Mouse (Mus musculus): ENCODE measurements around the gene Qprt. TPM values are rescaled to one million over a fixed set of nuclear protein-coding genes. Genes with fewer than 3 reads are reported as not detected.

Qprt gene
- 8.9 and 13.0 TPM in 2 replicates for polyA plus RNA-seq (2014; fragmentation: Nextera tagmentation; extraction: Ambion mirVana)

DNA sequence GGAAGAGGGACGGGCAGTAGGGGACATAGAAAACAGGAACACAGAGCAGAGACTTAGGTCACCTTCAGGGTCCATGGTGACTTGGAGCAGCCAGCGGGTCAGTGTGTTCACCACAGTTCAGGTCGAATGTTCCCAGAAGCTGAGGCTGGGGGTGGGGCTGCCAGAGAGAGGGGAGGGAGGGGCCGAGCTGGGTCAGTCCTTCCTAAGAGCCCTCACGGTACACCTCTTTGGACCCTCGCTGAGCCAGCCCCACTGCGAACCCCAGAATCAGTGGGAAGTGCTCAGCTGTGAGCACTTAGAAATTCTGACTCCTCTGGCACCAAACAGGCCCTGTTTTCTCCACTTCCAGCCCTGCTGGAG is at the start of gene Qprt:
Gene Qprt (minus strand): TSS at position 316 of the 360 bp plus-strand sequence.
- peak within 1 kb of the TSS; percentile 15 for H3K4me3 ChIP-seq (ENCODE audit: low read length)
- no peaks in the 10 kb centered on the region for H3K36me3 ChIP-seq (ENCODE audit: control insufficient read depth, insufficient read depth, low read length)
- H3K27me3 ChIP-seq (ENCODE audit: control insufficient read depth, insufficient read depth, low read length), result peaks cover 9% of the 10 kb centered on the region
- peak within 1 kb of the TSS; percentile 5; the same call in 1 of the 2 replicates for H3K9ac ChIP-seq (ENCODE audit: low read depth, low read length)
- H3K27ac ChIP-seq (ENCODE audit: low read depth, low read length), result peak within 1 kb of the TSS; percentile 25; the same call in 1 of the 2 replicates
- H3K4me2 ChIP-seq (replicated peaks; ENCODE audit: low read depth, low read length), result peak within 1 kb of the TSS; percentile 29
- peaks cover 8% of the 10 kb centered on the region; the same call in 1 of the 2 replicates for H3K4me1 ChIP-seq (ENCODE audit: control insufficient read depth, insufficient read depth, low read length)
- peak; percentile 29; the same call in 1 of the 2 replicates for ATAC-seq (ENCODE audit: low FRiP score, low TSS enrichment)
- 13% methylated on average over 7 of the region's 7 CpGs for WGBS
- peaks cover 7% of the 10 kb centered on the region; the same call in 1 of the 2 replicates for H3K9me3 ChIP-seq (ENCODE audit: control insufficient read depth, low read length)

DNA sequence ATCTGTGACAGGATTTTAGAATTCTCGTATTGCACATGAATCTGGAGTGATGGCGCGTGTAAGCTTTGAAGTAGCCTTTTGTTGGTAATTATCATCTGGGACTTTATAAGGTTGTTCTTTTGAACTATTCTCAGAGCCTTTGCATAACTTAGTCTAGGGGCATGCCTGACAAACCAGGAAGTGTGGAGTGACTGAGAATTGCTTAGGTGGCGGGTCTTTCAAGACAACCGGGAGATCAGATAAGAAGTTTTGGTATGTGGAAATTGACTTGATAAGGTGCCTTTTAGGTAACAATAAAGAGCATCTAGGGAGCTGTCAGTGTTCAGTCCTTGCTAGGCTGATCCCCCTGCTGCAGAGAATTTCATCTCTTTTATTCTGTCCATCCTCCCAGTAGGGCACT is 44.5 kb upstream of the Qprt start:
- H3K4me1 ChIP-seq (ENCODE audit: control insufficient read depth, insufficient read depth, low read length), result no peaks in the 10 kb centered on the region
- H3K4me3 ChIP-seq (ENCODE audit: low read length), result no peak overlapping the region
- no peaks in the 10 kb centered on the region for H3K27me3 ChIP-seq (ENCODE audit: control insufficient read depth, insufficient read depth, low read length)
- H3K36me3 ChIP-seq (ENCODE audit: control insufficient read depth, insufficient read depth, low read length), result no peaks in the 10 kb centered on the region
- H3K9me3 ChIP-seq (ENCODE audit: control insufficient read depth, low read length), result no peaks in the 10 kb centered on the region
- ATAC-seq (ENCODE audit: low FRiP score, low TSS enrichment), result no peak
- WGBS, result 86% methylated on average over 5 of the region's 5 CpGs
- no peak overlapping the region for H3K9ac ChIP-seq (ENCODE audit: low read depth, low read length)
- no peak overlapping the region for H3K4me2 ChIP-seq (replicated peaks; ENCODE audit: low read depth, low read length)
- H3K27ac ChIP-seq (ENCODE audit: low read depth, low read length), result no peak overlapping the region

DNA sequence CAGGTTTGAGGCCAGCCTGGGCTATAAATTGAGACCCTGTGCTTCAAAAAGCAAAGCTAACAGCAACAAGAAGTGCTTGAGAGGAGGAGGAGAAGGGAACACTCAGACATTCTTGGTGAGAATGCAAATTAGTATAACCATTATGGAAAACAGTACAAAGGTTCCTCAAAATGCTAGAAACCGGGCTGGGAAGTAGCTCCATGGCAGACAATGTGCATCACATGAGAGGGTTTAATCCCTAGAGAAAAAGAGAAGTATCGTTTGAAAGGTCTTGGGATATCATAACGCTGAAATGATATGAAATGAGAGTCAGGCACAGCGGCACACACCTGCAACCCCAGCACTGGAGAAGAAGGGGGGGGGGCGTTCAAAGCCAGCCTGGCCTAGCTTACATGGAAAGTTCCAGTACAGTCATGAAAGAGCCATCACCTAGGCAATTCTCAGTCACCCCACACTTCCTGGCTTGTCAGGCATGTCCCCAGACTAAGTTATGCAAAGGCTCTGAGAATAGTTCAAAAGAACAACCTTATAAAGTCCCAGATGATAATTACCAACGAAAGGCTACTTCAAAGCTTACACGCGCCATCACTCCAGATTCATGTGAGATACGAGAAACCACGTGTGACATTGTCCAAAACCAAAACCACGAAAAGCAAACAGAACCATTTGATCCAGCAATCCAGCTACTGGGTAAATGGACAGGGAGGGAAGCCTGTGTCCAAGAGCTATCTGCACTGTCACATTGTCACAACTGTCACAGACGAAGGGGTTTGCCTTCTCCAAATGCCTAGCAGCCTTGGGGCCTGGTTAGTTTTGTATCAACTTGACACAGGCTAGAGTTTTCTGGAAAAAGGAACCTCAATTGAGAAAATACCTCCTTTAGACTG is 43.8 kb upstream of the Qprt start:
- H3K9me3 ChIP-seq (ENCODE audit: control insufficient read depth, low read length), result no peaks in the 10 kb centered on the region
- H3K4me1 ChIP-seq (ENCODE audit: control insufficient read depth, insufficient read depth, low read length), result no peaks in the 10 kb centered on the region
- no peak overlapping the region for H3K27ac ChIP-seq (ENCODE audit: low read depth, low read length)
- no peak for ATAC-seq (ENCODE audit: low FRiP score, low TSS enrichment)
- no peak overlapping the region for H3K4me2 ChIP-seq (replicated peaks; ENCODE audit: low read depth, low read length)
- H3K36me3 ChIP-seq (ENCODE audit: control insufficient read depth, insufficient read depth, low read length), result no peaks in the 10 kb centered on the region
- WGBS, result 79% methylated on average over 12 of the region's 12 CpGs
- no peak overlapping the region for H3K4me3 ChIP-seq (ENCODE audit: low read length)
- no peaks in the 10 kb centered on the region for H3K27me3 ChIP-seq (ENCODE audit: control insufficient read depth, insufficient read depth, low read length)
- no peak overlapping the region for H3K9ac ChIP-seq (ENCODE audit: low read depth, low read length)

DNA sequence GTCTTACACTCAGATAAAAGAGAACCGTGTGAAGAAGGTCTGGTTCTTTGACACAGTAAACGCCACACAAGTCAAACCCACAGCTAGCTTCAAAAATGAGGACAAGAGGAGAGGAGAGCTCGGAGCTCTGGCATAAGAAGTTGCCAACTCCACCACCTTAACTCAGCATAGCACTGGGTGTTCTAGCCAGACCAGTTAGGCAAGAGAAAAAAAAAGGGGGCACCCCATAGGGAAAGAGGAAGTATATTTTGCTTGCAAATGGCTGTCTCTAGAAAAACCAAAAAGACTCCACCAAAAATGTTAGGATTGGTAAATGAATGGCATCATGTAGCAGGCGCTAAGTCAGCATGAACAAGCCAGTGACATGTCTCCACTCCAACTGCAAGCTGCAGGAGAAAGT is 42.0 kb upstream of the Qprt start:
- 87% methylated on average over 4 of the region's 4 CpGs for WGBS
- no peaks in the 10 kb centered on the region for H3K4me1 ChIP-seq (ENCODE audit: control insufficient read depth, insufficient read depth, low read length)
- H3K4me3 ChIP-seq (ENCODE audit: low read length), result no peak overlapping the region
- H3K27ac ChIP-seq (ENCODE audit: low read depth, low read length), result no peak overlapping the region
- no peaks in the 10 kb centered on the region for H3K27me3 ChIP-seq (ENCODE audit: control insufficient read depth, insufficient read depth, low read length)
- no peak for ATAC-seq (ENCODE audit: low FRiP score, low TSS enrichment)
- H3K36me3 ChIP-seq (ENCODE audit: control insufficient read depth, insufficient read depth, low read length), result no peaks in the 10 kb centered on the region
- no peak overlapping the region for H3K4me2 ChIP-seq (replicated peaks; ENCODE audit: low read depth, low read length)
- H3K9ac ChIP-seq (ENCODE audit: low read depth, low read length), result no peak overlapping the region
- no peaks in the 10 kb centered on the region for H3K9me3 ChIP-seq (ENCODE audit: control insufficient read depth, low read length)

DNA sequence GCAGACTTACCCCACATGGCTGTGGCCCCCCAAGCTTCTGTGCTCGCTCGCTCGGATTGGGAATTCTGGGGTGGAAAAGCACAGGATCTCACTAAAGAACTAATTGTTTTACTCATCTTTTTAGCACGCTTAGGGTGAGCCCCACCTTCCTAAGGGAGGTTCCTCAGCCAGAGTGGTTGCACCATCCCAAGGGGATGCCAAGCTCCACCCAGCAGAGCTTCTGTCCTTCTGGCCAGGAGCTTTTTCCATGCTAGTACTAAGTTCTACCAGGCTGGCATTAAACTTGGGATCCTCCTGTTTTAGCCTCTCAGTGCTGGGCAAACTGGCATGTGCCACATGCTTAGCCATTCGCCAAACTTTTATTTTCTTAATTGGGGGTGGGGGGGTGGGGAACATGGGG is 40.5 kb upstream of the Qprt start:
- 87% methylated on average over 5 of the region's 5 CpGs for WGBS
- Histone ChIP-seq H3K4me2 (replicated peaks; ENCODE audit: low read depth, low read length) (no peak overlapping the region), H3K4me3 (ENCODE audit: low read length) (no peak overlapping the region), H3K27ac (ENCODE audit: low read depth, low read length) (no peak overlapping the region), H3K36me3 (ENCODE audit: control insufficient read depth, insufficient read depth, low read length) (no peaks in the 10 kb centered on the region), H3K9ac (ENCODE audit: low read depth, low read length) (no peak overlapping the region), H3K27me3 (ENCODE audit: control insufficient read depth, insufficient read depth, low read length) (no peaks in the 10 kb centered on the region), H3K9me3 (ENCODE audit: control insufficient read depth, low read length) (no peaks in the 10 kb centered on the region), H3K4me1 (ENCODE audit: control insufficient read depth, insufficient read depth, low read length) (no peaks in the 10 kb centered on the region)
- no peak for ATAC-seq (ENCODE audit: low FRiP score, low TSS enrichment)

DNA sequence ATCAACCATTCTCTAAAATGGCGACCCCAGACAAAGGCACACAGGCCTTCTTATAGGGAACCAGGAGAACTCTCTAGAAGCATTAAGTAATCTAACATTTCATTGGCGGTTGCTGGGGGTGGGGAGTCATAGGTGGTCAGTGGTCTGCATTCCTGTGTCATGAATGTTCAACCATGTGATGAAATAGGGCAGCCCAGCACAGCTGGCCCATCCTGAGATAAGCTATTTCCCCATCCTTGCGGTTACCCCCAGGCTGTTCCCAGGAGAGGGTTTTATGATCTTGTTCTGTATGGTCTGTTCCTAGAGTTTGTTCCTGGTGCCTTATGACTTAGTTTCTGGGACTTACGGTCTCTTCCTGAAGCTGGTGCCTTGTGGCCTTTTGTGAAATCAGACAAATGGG is 35.5 kb upstream of the Qprt start:
- no peak for ATAC-seq (ENCODE audit: low FRiP score, low TSS enrichment)
- Histone ChIP-seq H3K27ac (ENCODE audit: low read depth, low read length) (no peak overlapping the region), H3K36me3 (ENCODE audit: control insufficient read depth, insufficient read depth, low read length) (no peaks in the 10 kb centered on the region), H3K4me2 (replicated peaks; ENCODE audit: low read depth, low read length) (no peak overlapping the region), H3K9me3 (ENCODE audit: control insufficient read depth, low read length) (no peaks in the 10 kb centered on the region), H3K27me3 (ENCODE audit: control insufficient read depth, insufficient read depth, low read length) (no peaks in the 10 kb centered on the region), H3K9ac (ENCODE audit: low read depth, low read length) (no peak overlapping the region), H3K4me1 (ENCODE audit: control insufficient read depth, insufficient read depth, low read length) (no peaks in the 10 kb centered on the region), H3K4me3 (ENCODE audit: low read length) (no peak overlapping the region)
- 89% methylated on average over 4 of the region's 4 CpGs for WGBS

DNA sequence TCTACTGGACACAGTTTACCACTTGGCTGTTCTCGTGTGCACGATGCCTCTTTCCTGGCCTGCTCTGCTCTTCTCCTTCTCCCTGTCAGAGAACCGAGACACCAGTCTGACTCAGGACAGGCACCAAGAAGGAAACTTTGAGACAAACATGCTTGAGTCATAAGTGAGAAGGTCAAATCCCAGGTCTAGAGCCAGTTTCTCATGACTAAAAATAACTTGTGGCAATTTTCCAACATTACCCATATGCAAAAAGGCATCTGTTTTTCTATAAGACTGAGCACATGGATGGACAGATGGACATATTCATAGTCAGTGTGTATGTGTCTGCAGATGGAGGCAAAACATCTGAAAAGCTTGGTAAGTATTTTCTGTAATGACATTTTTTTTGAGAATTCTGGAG is 31.5 kb upstream of the Qprt start:
- H3K36me3 ChIP-seq (ENCODE audit: control insufficient read depth, insufficient read depth, low read length), result no peaks in the 10 kb centered on the region
- no peak overlapping the region for H3K27ac ChIP-seq (ENCODE audit: low read depth, low read length)
- no peak overlapping the region for H3K4me3 ChIP-seq (ENCODE audit: low read length)
- H3K27me3 ChIP-seq (ENCODE audit: control insufficient read depth, insufficient read depth, low read length), result no peaks in the 10 kb centered on the region
- H3K9ac ChIP-seq (ENCODE audit: low read depth, low read length), result no peak overlapping the region
- H3K4me2 ChIP-seq (replicated peaks; ENCODE audit: low read depth, low read length), result no peak overlapping the region
- H3K4me1 ChIP-seq (ENCODE audit: control insufficient read depth, insufficient read depth, low read length), result no peaks in the 10 kb centered on the region
- no peak for ATAC-seq (ENCODE audit: low FRiP score, low TSS enrichment)
- 69% methylated on average over 3 of the region's 3 CpGs for whole genome bisulfite sequencing
- H3K9me3 ChIP-seq (ENCODE audit: control insufficient read depth, low read length), result no peaks in the 10 kb centered on the region

DNA sequence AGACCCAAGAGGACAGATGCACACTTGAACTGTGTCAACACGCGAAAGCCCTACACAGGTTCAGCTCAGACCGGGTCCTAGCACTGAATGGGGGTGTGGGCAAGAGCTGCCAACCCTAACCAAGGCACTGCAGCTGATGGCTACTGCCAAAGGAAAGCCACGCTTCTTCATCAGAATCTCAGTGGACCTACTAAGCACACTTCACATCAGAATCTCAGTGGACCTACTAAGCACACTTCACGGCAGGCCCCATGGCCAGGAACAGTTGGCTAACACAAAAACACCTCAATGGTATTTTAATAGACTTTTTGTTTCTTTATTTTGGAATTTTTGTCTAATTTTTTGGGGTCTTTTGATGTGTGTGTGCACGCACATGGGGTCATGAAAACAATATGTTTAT is 30.4 kb upstream of the Qprt start:
- H3K9ac ChIP-seq (ENCODE audit: low read depth, low read length), result no peak overlapping the region
- H3K27me3 ChIP-seq (ENCODE audit: control insufficient read depth, insufficient read depth, low read length), result no peaks in the 10 kb centered on the region
- no peak for ATAC-seq (ENCODE audit: low FRiP score, low TSS enrichment)

DNA sequence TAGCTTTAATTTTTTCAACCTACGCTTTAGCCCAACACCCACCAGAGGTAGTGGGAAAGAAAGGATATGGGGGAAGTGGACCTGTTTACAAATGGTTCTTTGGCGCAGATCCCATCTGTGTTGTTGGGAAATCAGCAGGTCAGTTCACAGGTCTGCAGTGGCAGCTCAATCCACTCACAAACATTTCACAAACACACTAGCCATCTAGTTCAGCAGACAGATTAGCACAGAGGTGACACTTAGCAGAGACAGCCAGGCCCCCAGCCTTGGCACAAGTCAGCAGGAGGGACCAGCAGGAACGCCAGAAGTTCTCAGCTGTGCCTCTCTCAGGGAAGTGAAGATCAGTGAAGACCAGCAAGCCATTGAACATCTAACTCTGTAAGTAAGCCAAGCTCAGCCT is 25.9 kb upstream of the Qprt start:
- H3K4me2 ChIP-seq (replicated peaks; ENCODE audit: low read depth, low read length), result no peak overlapping the region
- ATAC-seq (ENCODE audit: low FRiP score, low TSS enrichment), result no peak

More for the DNA sequence above, 30.4 kb upstream of the Qprt start:
- 91% methylated on average over 6 of the region's 6 CpGs for WGBS
- Histone ChIP-seq H3K36me3 (ENCODE audit: control insufficient read depth, insufficient read depth, low read length) (no peaks in the 10 kb centered on the region), H3K27ac (ENCODE audit: low read depth, low read length) (no peak overlapping the region), H3K9me3 (ENCODE audit: control insufficient read depth, low read length) (no peaks in the 10 kb centered on the region), H3K4me1 (ENCODE audit: control insufficient read depth, insufficient read depth, low read length) (no peaks in the 10 kb centered on the region), H3K4me2 (replicated peaks; ENCODE audit: low read depth, low read length) (no peak overlapping the region), H3K4me3 (ENCODE audit: low read length) (no peak overlapping the region)

More for the DNA sequence above, 25.9 kb upstream of the Qprt start:
- no peaks in the 10 kb centered on the region for H3K27me3 ChIP-seq (ENCODE audit: control insufficient read depth, insufficient read depth, low read length)
- no peaks in the 10 kb centered on the region for H3K9me3 ChIP-seq (ENCODE audit: control insufficient read depth, low read length)
- WGBS, result 74% methylated on average over 3 of the region's 3 CpGs
- H3K9ac ChIP-seq (ENCODE audit: low read depth, low read length), result no peak overlapping the region
- no peaks in the 10 kb centered on the region for H3K4me1 ChIP-seq (ENCODE audit: control insufficient read depth, insufficient read depth, low read length)
- no peaks in the 10 kb centered on the region for H3K36me3 ChIP-seq (ENCODE audit: control insufficient read depth, insufficient read depth, low read length)
- H3K27ac ChIP-seq (ENCODE audit: low read depth, low read length), result no peak overlapping the region
- no peak overlapping the region for H3K4me3 ChIP-seq (ENCODE audit: low read length)

All from kidney, embryonic 14.5 days (tissue).